Mouse (Mus musculus): ENCODE results near the gene Rev3l.
A peak's percentile ranks its signal among the peaks of the same experiment; 100 is the strongest.
"Not testable (repeated sequence)": the region's sequence is repeated elsewhere in the genome, so short reads cannot be mapped to it uniquely, and the experiment has no call there.

Gene Rev3l

GRCm38 (mm10) chr10:39793295-39793694, 61.4 kb downstream of the Rev3l start:
- peak; percentile 28 for DNase-seq

DNA sequence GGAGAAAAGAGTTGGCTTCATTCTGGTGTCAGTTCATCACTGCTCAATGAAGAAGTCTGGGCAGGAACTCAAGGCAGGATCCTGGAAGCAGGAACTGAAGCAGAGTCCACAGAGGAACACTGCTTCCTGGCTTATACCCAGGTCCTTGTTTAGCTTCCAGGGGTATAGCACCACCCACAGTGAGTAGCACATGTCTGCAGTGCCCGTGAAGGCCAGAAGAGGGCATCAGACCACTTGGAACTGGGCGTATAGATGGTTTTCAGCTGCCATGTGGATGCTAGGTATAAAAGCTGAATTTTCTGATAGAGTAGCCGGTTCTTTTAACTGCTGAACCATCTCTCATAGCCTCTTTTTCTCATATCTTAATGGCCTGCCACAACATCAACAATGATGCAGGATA, 79.6 kb downstream of the Rev3l start:
- DNase-seq, result peak; percentile 81

GRCm38 (mm10) chr10:39842621-39843020, 110.7 kb downstream of the Rev3l start:
- DNase-seq, result no peak

DNA sequence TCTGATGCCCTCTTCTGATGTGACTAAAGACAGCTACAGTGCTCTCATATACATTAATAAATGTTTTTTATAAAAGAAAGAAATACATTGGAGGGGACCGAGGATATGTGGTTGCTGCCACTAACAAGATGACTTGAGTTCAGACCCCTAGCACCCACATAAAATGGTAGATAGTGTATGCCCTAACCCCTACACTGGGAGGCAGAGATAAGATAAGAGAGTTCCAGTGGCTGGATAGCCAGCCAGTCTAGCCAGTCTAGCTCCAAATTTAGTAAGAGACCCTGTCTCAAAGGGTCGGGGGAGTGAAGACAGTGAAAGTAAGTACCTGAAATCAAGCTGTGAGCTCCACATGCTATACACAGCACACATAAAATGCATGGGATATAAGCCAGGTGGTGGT, 133.6 kb downstream of the Rev3l start:
- DNase-seq, result no peak

GRCm38 (mm10) chr10:39888621-39889020, 156.7 kb downstream of the Rev3l start:
- no peak for DNase-seq

DNA sequence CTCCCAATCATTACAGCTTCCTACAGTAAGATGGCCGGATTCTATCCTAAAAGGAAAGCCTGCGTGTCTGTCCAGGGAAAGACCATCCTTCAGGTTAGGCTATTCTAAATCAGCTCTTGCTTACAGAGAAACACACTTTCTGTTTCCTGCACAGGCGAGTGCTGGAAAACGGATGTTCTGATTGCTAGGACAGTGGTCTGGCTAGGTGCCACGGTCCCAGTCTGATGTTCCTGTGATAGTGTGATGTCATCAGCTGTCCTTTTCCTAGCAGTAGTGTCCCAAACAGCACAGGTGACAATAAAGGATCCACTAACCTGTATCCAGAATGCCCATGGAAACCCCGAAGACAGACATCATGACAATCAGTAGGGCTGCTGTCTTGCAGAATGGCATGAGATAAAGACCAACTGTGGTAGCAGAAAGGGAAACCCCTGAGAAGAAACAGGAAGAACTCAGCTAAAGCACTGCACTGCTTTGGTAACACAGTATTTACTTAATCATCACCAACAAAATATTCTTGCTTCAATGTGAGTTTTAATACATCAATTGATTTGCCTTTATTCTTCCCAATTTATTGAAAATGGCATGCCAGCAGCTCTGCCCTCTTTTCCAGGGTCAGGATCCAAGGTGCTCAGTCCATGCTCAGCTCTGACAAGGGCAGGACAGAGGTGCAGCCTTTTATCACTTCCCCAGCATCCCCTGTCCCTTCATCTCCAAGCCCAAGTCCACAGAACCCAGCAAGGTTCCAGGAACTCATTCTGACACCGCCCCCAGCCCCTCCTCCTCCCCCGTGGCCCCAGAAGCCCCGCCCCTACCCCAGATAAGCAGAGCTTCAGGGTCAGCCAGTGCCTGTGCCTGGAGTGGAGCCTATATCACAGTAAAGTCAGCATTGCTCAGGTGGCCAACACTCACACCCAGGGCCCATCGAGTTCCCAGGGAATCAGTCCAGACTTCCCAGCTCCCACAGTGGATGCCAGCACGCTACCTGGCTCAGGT, 162.1 kb downstream of the Rev3l start:
- DNase-seq, result no peak

- DNase-seq, result peak; percentile 8
Observed at GRCm38 (mm10) chr10:39896503-39896902, 164.6 kb downstream of the Rev3l start.

GRCm38 (mm10) chr10:39898874-39899371, 167.0 kb downstream of the Rev3l start, which contains the start of gene Mfsd4b4:
Gene Mfsd4b4 (minus strand): TSS chr10:39899238.
- peak; percentile 87 for DNase-seq

GRCm38 (mm10) chr10:39904191-39904590, 172.3 kb downstream of the Rev3l start:
- DNase-seq, result no peak

DNA sequence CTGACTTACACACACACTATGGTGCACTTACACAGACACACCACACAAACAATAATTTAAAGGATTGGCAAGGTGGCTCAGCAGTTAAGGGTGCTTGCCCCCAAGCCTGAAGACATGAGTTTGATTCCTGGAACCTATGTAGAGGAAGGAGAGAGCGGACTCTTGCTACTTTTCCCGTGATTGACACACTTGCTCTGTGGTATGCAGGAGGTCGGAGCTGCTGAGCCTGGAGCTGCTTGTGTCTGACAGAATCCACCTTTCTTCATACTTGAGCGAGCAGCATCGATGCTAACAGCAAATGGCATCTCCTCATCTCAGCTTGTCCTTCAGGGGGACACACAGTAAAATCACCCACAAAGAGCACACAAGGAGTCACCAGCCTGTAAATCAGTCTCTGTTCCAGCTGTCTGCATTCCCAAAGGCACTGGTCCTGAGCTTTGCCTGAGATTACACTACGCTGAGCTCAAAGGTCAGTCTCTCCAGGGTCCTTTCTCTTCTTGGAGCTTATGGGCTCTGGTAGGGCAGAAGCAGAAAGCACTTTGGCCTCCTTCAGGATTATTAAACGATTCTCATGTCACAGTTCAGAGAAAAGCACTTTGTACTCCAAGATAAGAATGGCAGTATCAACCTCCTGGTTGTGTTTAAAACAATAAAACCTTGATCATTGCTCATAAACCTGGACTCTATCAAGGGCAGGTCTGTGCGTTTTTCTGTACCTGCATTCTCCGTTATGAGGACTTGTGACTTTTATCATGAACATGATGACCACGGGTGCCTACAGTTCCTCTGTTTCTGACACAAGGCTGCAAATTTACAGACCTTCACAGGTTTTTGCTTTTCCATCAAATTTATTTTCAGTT, 175.1 kb downstream of the Rev3l start:
- no peak for DNase-seq

GRCm38 (mm10) chr10:39908768-39909441, 177.0 kb downstream of the Rev3l start:
- no peak for DNase-seq

GRCm38 (mm10) chr10:39912616-39913015, 180.7 kb downstream of the Rev3l start:
- DNase-seq, result no peak

- DNase-seq, result not testable (repeated sequence)
Observed at GRCm38 (mm10) chr10:39924556-39924955, 192.6 kb downstream of the Rev3l start.
